Mouse (Mus musculus): ENCODE measurements at regions not wholly inside any gene's neighbourhood (a gene's known extent, or its start where the extent isn't known, plus 50 kb on each side); places are given as distances from the start of the nearest gene placed in this dataset.

DNA sequence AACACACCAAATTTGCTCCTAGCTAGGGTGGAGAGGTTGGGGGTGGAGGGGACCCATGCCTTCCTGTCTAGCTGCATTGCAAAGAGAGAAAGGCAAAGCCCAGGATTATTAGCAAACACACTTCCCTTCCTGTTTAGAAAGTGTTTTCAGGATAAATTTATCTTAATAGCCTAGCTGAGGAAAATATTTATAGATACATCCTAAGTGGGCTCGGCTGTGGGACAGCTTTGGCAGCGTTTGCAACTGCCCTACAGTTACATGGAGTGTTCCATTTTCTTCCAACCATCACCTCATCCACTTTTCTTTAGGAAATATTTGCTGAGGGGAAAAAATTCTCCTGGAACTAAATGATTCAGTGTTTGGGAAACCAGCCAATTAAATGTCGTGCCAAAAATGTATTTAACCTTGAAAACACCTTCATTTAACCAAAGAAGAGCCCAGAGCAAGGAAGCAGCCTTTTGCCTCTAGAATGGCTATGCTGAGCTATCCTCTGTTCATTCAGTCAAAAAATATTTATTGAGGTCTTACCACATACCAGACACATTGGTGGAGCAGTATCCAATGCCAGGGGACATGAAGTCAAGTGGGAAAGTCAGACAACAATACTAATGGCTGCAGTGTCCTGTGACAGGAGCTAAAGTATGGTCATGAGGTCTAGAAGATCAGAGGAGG is 291.6 kb downstream of the Abcc12 start:
- Histone ChIP-seq H3K4me1 (replicated peaks; ENCODE audit: low read depth, low read length) (no peaks in the 10 kb centered on the region), H3K36me3 (ENCODE audit: insufficient read depth, low read length) (no peaks in the 10 kb centered on the region), H3K27me3 (ENCODE audit: insufficient read depth, low read length) (no peaks in the 10 kb centered on the region), H3K4me3 (replicated peaks; ENCODE audit: low read length) (no peak overlapping the region), H3K9me3 (ENCODE audit: low read length) (peaks cover 9% of the 10 kb centered on the region)
- TF ChIP-seq CTCF (conservative IDR thresholded peaks at IDR 0.05; ENCODE audit: low read length) (no peak), NANOG (IDR thresholded peaks at IDR 0.05; ENCODE audit: borderline replicate concordance, low read length) (no peak), POU5F1 (IDR thresholded peaks at IDR 0.05; ENCODE audit: borderline replicate concordance, low read length) (no peak)

DNA sequence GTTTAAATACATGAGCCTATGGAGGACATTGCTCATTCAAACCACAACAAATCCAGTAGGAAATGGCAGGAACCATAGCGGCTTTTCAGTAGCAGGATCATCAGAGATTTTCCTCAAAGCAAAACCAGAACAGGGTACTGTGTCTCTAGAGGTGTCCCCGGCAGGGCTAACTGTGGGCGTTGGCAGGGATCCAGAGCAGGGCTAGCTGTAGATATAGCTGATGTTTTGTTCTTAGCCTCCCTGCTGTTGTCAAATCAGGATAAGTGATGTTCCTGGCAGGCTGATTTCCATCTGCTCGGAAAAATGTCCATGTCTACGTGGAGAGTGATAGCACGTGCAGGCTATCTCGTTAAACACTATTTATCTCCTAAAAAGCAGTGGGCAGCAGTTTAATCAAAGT is 297.6 kb downstream of the Abcc12 start:
- peaks cover 9% of the 10 kb centered on the region for H3K9me3 ChIP-seq (ENCODE audit: low read length)
- no peak for TF ChIP-seq POU5F1 (IDR thresholded peaks at IDR 0.05; ENCODE audit: borderline replicate concordance, low read length)
- no peak for TF ChIP-seq CTCF (conservative IDR thresholded peaks at IDR 0.05; ENCODE audit: low read length)
- no peak for TF ChIP-seq NANOG (IDR thresholded peaks at IDR 0.05; ENCODE audit: borderline replicate concordance, low read length)
- H3K4me3 ChIP-seq (replicated peaks; ENCODE audit: low read length), result no peak overlapping the region
- H3K36me3 ChIP-seq (ENCODE audit: insufficient read depth, low read length), result no peaks in the 10 kb centered on the region
- H3K27me3 ChIP-seq (ENCODE audit: insufficient read depth, low read length), result no peaks in the 10 kb centered on the region
- no peaks in the 10 kb centered on the region for H3K4me1 ChIP-seq (replicated peaks; ENCODE audit: low read depth, low read length)

DNA sequence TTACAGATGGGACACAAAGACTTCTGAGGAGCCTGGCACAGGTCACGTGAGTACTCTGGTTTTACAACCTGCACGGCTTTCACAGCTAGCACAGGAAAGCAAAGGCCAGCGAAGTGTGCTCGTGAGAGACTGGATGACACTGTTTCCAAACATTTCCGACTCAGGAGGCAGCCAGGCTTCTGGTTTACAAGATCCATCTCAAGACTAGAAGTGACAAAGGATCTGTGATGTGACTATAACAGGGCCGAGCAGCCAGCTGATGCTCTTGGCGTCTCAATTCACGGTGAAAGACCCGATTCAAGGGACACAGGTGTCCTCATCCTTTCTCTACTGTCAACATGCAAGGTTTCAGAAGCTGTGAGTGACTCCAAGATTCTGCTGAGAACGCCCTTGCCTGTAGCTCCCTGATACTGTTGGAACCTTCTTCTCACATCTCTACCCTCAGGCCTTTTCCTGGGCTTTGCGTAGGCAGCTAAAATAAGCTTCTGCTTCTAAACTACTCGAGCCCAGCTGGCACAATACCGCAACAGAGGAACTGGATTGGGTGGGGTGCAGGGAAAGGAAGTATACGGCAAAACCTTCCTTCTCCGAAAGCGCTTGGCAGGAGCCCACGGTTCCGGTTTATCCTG is 300.3 kb downstream of the Abcc12 start:
- Histone ChIP-seq H3K9me3 (ENCODE audit: low read length) (peaks cover 9% of the 10 kb centered on the region), H3K4me3 (replicated peaks; ENCODE audit: low read length) (no peak overlapping the region), H3K27me3 (ENCODE audit: insufficient read depth, low read length) (no peaks in the 10 kb centered on the region), H3K4me1 (replicated peaks; ENCODE audit: low read depth, low read length) (no peaks in the 10 kb centered on the region), H3K36me3 (ENCODE audit: insufficient read depth, low read length) (no peaks in the 10 kb centered on the region)
- TF ChIP-seq POU5F1 (IDR thresholded peaks at IDR 0.05; ENCODE audit: borderline replicate concordance, low read length) (no peak), NANOG (IDR thresholded peaks at IDR 0.05; ENCODE audit: borderline replicate concordance, low read length) (no peak), CTCF (conservative IDR thresholded peaks at IDR 0.05; ENCODE audit: low read length) (no peak)

DNA sequence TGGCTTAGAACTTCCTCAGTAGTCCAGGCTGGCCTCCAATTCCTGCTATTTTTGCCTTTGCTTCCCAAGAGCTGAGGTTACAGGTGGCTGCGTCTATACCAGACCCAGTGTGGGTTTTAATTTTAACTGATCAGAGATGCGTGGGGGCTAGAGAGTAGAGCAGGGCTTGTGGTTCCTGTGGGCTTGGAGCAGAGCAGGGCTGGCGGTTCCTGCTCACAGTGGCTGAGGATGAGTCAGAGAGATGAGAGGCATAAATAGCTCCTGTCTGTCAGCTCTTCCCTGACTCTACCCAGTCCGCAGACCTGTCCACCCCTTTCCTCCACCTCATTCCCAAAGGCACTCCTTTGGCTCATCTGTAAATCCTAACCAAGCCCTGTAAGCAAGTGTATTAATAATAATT is 304.8 kb downstream of the Abcc12 start:
- H3K4me3 ChIP-seq (replicated peaks; ENCODE audit: low read length), result no peak overlapping the region
- no peaks in the 10 kb centered on the region for H3K27me3 ChIP-seq (ENCODE audit: insufficient read depth, low read length)
- peaks cover 7% of the 10 kb centered on the region; the same call in 1 of the 2 replicates for H3K9me3 ChIP-seq (ENCODE audit: low read length)
- peaks cover 30% of the 10 kb centered on the region for H3K4me1 ChIP-seq (replicated peaks; ENCODE audit: low read depth, low read length)
- no peaks in the 10 kb centered on the region for H3K36me3 ChIP-seq (ENCODE audit: insufficient read depth, low read length)
- TF ChIP-seq POU5F1 (IDR thresholded peaks at IDR 0.05; ENCODE audit: borderline replicate concordance, low read length) (no peak), NANOG (IDR thresholded peaks at IDR 0.05; ENCODE audit: borderline replicate concordance, low read length) (no peak), CTCF (conservative IDR thresholded peaks at IDR 0.05; ENCODE audit: low read length) (no peak)

DNA sequence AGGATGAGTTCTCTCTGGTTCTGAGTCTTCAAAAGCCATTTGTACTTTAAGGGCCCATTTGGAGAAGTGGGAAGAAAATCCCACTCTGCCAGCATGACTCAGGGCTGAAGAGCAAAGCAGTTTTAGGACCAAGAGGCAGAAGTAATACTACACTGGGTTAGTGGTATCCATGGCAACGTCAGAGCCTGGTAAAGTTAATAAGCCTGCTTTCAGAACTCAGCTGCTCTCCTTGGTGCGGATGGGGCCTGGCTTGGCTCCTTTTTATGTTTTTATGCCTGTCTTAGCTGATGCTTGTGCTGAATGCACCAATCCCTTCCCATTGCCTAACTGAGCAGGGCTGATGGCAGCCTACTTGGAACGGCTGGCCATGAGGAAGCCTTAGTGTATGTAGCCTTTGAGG is 306.7 kb downstream of the Abcc12 start:
- Histone ChIP-seq H3K4me1 (replicated peaks; ENCODE audit: low read depth, low read length) (peaks cover 30% of the 10 kb centered on the region), H3K36me3 (ENCODE audit: insufficient read depth, low read length) (no peaks in the 10 kb centered on the region), H3K27me3 (ENCODE audit: insufficient read depth, low read length) (no peaks in the 10 kb centered on the region), H3K9me3 (ENCODE audit: low read length) (peaks cover 17% of the 10 kb centered on the region), H3K4me3 (replicated peaks; ENCODE audit: low read length) (no peak overlapping the region)
- TF ChIP-seq POU5F1 (IDR thresholded peaks at IDR 0.05; ENCODE audit: borderline replicate concordance, low read length) (no peak), CTCF (conservative IDR thresholded peaks at IDR 0.05; ENCODE audit: low read length) (no peak), NANOG (IDR thresholded peaks at IDR 0.05; ENCODE audit: borderline replicate concordance, low read length) (no peak)

DNA sequence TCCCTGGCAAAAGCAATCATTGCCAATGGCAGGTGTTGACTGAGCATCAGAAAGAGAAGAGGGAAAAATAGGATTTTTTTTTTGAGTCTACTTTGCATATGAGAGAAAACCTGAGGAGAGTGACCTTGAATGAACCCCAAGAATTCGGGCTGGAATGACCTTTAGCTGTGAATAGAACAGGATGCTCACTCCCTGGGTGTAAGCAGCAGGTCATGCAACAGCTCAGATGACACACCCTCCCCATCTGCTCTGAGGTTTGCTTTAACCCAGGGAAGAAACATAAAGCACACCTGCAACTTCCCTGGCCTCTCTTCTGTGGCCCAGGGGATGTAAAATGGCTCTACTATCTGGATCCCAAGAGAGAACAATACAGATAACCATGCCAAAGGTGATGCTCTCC is 307.9 kb downstream of the Abcc12 start:
- Histone ChIP-seq H3K4me1 (replicated peaks; ENCODE audit: low read depth, low read length) (peaks cover 30% of the 10 kb centered on the region), H3K4me3 (replicated peaks; ENCODE audit: low read length) (no peak overlapping the region; the same call in 1 of the 2 replicates), H3K9me3 (ENCODE audit: low read length) (peaks cover 17% of the 10 kb centered on the region), H3K36me3 (ENCODE audit: insufficient read depth, low read length) (no peaks in the 10 kb centered on the region), H3K27me3 (ENCODE audit: insufficient read depth, low read length) (no peaks in the 10 kb centered on the region)
- TF ChIP-seq CTCF (conservative IDR thresholded peaks at IDR 0.05; ENCODE audit: low read length) (no peak), POU5F1 (IDR thresholded peaks at IDR 0.05; ENCODE audit: borderline replicate concordance, low read length) (no peak), NANOG (IDR thresholded peaks at IDR 0.05; ENCODE audit: borderline replicate concordance, low read length) (no peak; the same call in 1 of the 2 replicates)

DNA sequence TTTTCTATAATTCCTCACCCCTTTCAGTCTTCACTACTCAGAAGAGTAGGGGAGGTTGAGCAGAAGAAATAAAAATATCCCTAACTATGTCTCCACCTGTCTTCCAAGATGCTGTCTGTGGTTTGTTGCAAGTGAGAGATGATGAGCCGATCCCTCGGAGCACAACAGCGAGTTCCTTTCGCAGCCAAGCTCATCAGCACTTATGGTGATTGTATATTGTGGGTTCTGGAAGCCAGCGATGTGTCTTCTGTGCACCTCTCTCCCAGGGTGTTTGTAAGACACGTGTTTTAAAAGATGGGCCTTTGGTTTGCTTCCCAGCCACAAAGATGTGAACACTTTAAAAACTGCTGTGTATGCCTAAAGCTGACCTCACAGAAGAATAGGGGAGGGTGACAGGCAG is 309.0 kb downstream of the Abcc12 start:
- Histone ChIP-seq H3K36me3 (ENCODE audit: insufficient read depth, low read length) (no peaks in the 10 kb centered on the region), H3K27me3 (ENCODE audit: insufficient read depth, low read length) (no peaks in the 10 kb centered on the region), H3K4me3 (replicated peaks; ENCODE audit: low read length) (no peak overlapping the region), H3K4me1 (replicated peaks; ENCODE audit: low read depth, low read length) (peaks cover 30% of the 10 kb centered on the region), H3K9me3 (ENCODE audit: low read length) (peaks cover 17% of the 10 kb centered on the region)
- TF ChIP-seq CTCF (conservative IDR thresholded peaks at IDR 0.05; ENCODE audit: low read length) (no peak), NANOG (IDR thresholded peaks at IDR 0.05; ENCODE audit: borderline replicate concordance, low read length) (no peak), POU5F1 (IDR thresholded peaks at IDR 0.05; ENCODE audit: borderline replicate concordance, low read length) (no peak)

DNA sequence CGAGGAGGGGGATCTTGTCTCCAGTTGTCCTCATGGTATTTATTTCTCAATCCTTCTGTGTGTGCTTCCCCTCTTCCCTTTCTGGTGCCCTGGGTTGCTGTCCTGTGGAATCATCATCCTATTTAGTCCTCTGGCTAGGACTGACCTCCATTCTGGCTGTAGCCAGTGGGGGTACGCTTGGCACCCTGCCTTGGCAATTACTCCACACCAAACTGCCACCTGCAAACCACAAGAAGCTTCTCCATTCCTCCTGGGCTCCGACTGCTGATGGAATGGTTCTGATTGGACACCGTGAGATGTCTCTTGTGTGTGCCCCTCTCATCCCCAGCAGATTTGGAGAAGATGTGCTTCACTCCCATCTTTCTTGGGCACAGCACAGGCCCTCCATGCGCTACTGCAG is 322.5 kb downstream of the Abcc12 start:
- no peaks in the 10 kb centered on the region for H3K27me3 ChIP-seq (ENCODE audit: insufficient read depth, low read length)

More for the DNA sequence above, 322.5 kb downstream of the Abcc12 start:
- no peaks in the 10 kb centered on the region for H3K9me3 ChIP-seq (ENCODE audit: low read length)
- H3K4me3 ChIP-seq (replicated peaks; ENCODE audit: low read length), result no peak overlapping the region
- H3K36me3 ChIP-seq (ENCODE audit: insufficient read depth, low read length), result no peaks in the 10 kb centered on the region
- no peaks in the 10 kb centered on the region for H3K4me1 ChIP-seq (replicated peaks; ENCODE audit: low read depth, low read length)
- TF ChIP-seq NANOG (IDR thresholded peaks at IDR 0.05; ENCODE audit: borderline replicate concordance, low read length) (no peak), POU5F1 (IDR thresholded peaks at IDR 0.05; ENCODE audit: borderline replicate concordance, low read length) (no peak), CTCF (conservative IDR thresholded peaks at IDR 0.05; ENCODE audit: low read length) (no peak)

Measured in E14TG2a.4 (cell line).